Mouse (Mus musculus): ENCODE data around the gene Shisal2a. TPM values are rescaled to one million over a fixed set of nuclear protein-coding genes. Genes with fewer than 3 reads are reported as not detected.
A peak's percentile ranks its signal among the peaks of the same experiment; 100 is the strongest.

Gene Shisal2a
- polyA plus RNA-seq, 1 experiment from 2014 or later, result 1.2 TPM

GRCm38 (mm10) chr4:108387106-108387505, 4.0 kb upstream of the Shisal2a start:
- peak; percentile 45; the same call in 1 of the 2 replicates for ATAC-seq (ENCODE audit: insufficient read depth, low FRiP score)
- Histone ChIP-seq H3K27ac (ENCODE audit: low read length) (peak overlapping the region; percentile 86), H3K9me3 (replicated peaks; ENCODE audit: control insufficient read depth, low read length) (no peaks in the 10 kb centered on the region), H3K36me3 (ENCODE audit: control insufficient read depth, insufficient read depth, low read length) (no peaks in the 10 kb centered on the region), H3K27me3 (ENCODE audit: control insufficient read depth, insufficient read depth, low read length) (peaks cover 5% of the 10 kb centered on the region), H3K9ac (ENCODE audit: low read length) (0 out of 2 replicates have a peak overlapping the region, but pooled peaks have one; percentile 75), H3K4me1 (ENCODE audit: control insufficient read depth, insufficient read depth, low read length) (peaks cover 7% of the 10 kb centered on the region), H3K4me2 (ENCODE audit: low read depth, low read length) (peak overlapping the region; percentile 80), H3K4me3 (replicated peaks; ENCODE audit: low read length) (peak overlapping the region; percentile 49)
- 24% methylated on average over 4 of the region's 4 CpGs for WGBS

- H3K9me3 ChIP-seq (replicated peaks; ENCODE audit: control insufficient read depth, low read length), result no peaks in the 10 kb centered on the region
- no peaks in the 10 kb centered on the region for H3K36me3 ChIP-seq (ENCODE audit: control insufficient read depth, insufficient read depth, low read length)
- H3K4me2 ChIP-seq (ENCODE audit: low read depth, low read length), result no peak overlapping the region
- H3K4me1 ChIP-seq (ENCODE audit: control insufficient read depth, insufficient read depth, low read length), result peaks cover 7% of the 10 kb centered on the region
- H3K9ac ChIP-seq (ENCODE audit: low read length), result no peak overlapping the region
- 12% methylated on average over 1 of the region's 1 CpGs for WGBS
- no peak overlapping the region for H3K27ac ChIP-seq (ENCODE audit: low read length)
- peaks cover 5% of the 10 kb centered on the region for H3K27me3 ChIP-seq (ENCODE audit: control insufficient read depth, insufficient read depth, low read length)
- no peak for ATAC-seq (ENCODE audit: insufficient read depth, low FRiP score)
- H3K4me3 ChIP-seq (replicated peaks; ENCODE audit: low read length), result no peak overlapping the region
These were observed 2.9 kb upstream of the Shisal2a start for GRCm38 (mm10) chr4:108386087-108386486.

DNA sequence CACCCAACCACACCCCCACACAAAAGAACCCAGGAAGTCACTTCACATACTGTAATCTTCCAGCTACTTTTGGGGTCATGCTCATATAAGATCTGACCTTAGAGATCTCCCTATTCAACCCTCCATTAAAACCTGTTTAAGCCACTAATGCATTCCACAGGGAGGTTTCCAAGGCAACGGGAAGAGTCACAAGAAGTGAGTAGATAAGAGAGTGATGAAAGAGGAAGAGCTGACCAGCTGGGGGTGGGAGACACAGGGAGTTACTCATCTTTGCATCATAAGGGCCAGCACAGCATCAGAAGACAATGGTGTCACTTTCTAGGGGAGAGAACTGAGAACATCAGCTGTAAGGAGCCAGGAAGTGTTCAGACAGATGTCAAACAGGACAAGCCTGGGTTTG, 3.0 kb downstream of the Shisal2a start:
- no peaks in the 10 kb centered on the region for H3K4me1 ChIP-seq (ENCODE audit: control insufficient read depth, insufficient read depth, low read length)
- peaks cover 5% of the 10 kb centered on the region for H3K27me3 ChIP-seq (ENCODE audit: control insufficient read depth, insufficient read depth, low read length)
- H3K4me2 ChIP-seq (ENCODE audit: low read depth, low read length), result no peak overlapping the region
- ATAC-seq (ENCODE audit: insufficient read depth, low FRiP score), result no peak
- H3K4me3 ChIP-seq (replicated peaks; ENCODE audit: low read length), result no peak overlapping the region
- H3K36me3 ChIP-seq (ENCODE audit: control insufficient read depth, insufficient read depth, low read length), result no peaks in the 10 kb centered on the region
- H3K9ac ChIP-seq (ENCODE audit: low read length), result no peak overlapping the region
- H3K27ac ChIP-seq (ENCODE audit: low read length), result no peak overlapping the region
- H3K9me3 ChIP-seq (replicated peaks; ENCODE audit: control insufficient read depth, low read length), result no peaks in the 10 kb centered on the region
- 23% methylated on average over 1 of the region's 1 CpGs for WGBS

DNA sequence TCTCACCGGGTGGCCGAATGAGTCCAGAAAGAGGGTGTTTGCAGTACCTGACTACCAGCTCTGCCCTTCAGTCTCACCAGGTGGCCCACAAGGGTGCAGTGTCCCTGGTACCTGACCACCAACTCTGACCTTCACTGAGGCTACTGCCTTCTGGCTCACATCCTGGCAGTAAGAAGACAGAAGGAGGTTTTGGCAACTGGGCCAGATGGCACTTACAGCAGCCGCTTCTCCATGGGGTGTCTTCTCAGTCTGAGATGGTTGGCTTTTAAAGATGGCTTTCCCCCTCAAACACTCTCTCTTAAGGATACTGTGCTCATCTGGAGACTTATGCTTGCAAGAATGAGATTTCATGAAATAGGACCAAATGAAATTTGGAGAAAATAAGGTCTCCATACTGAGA, 3.7 kb downstream of the Shisal2a start:
- H3K9me3 ChIP-seq (replicated peaks; ENCODE audit: control insufficient read depth, low read length), result no peaks in the 10 kb centered on the region
- no peak overlapping the region for H3K4me2 ChIP-seq (ENCODE audit: low read depth, low read length)
- WGBS, result 79% methylated on average over 3 of the region's 3 CpGs
- H3K36me3 ChIP-seq (ENCODE audit: control insufficient read depth, insufficient read depth, low read length), result no peaks in the 10 kb centered on the region
- no peak overlapping the region for H3K4me3 ChIP-seq (replicated peaks; ENCODE audit: low read length)
- no peak for ATAC-seq (ENCODE audit: insufficient read depth, low FRiP score)
- no peak overlapping the region for H3K9ac ChIP-seq (ENCODE audit: low read length)
- H3K4me1 ChIP-seq (ENCODE audit: control insufficient read depth, insufficient read depth, low read length), result no peaks in the 10 kb centered on the region
- H3K27me3 ChIP-seq (ENCODE audit: control insufficient read depth, insufficient read depth, low read length), result peaks cover 5% of the 10 kb centered on the region
- no peak overlapping the region for H3K27ac ChIP-seq (ENCODE audit: low read length)

DNA sequence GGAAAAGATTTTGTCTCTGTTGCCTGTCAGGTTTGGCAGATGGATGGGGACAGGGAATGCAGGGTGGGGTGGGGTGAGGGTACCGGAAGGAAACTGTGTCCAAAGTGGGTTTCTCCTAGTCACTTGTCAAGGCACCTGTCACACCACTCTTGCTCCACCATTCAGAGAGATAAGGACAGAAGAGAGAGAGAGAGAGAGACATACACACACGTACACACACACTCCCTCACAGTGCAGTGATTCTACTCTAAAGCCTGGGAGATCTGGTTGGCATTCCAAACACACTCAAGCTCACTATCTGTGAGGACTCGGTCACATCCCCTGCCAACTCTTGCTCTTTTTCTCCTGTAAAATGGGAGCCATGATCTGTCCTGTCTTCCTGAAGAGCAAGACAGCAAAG, 11.0 kb downstream of the Shisal2a start:
- H3K36me3 ChIP-seq (ENCODE audit: control insufficient read depth, insufficient read depth, low read length), result no peaks in the 10 kb centered on the region
- no peaks in the 10 kb centered on the region for H3K9me3 ChIP-seq (replicated peaks; ENCODE audit: control insufficient read depth, low read length)
- no peak overlapping the region for H3K4me3 ChIP-seq (replicated peaks; ENCODE audit: low read length)
- ATAC-seq (ENCODE audit: insufficient read depth, low FRiP score), result no peak
- H3K27ac ChIP-seq (ENCODE audit: low read length), result no peak overlapping the region
- 61% methylated on average over 3 of the region's 3 CpGs for WGBS
- no peak overlapping the region for H3K4me2 ChIP-seq (ENCODE audit: low read depth, low read length)
- no peaks in the 10 kb centered on the region for H3K27me3 ChIP-seq (ENCODE audit: control insufficient read depth, insufficient read depth, low read length)
- H3K4me1 ChIP-seq (ENCODE audit: control insufficient read depth, insufficient read depth, low read length), result 0 out of 2 replicates have a peak, but pooled peaks cover 7% of the 10 kb centered on the region
- H3K9ac ChIP-seq (ENCODE audit: low read length), result no peak overlapping the region

DNA sequence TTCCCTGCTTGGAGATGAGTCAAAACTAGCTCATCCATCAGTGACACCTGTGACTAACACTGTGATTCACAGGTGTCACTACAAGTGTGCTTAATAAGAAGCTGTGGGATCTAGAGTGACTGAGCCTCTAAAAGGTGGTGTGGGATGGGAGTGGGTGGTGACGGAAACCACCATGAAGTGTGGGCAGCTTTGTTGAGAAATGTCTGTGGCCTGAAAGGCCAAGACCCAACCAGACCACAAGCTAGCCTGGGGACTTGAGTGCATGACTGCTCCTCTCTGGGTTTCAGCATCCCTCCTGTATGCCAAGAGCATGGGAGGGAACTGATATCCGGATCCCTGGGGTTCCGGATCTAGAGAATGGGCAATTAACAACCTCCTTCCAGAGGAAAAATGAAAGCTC, 11.7 kb downstream of the Shisal2a start:
- Histone ChIP-seq H3K27me3 (ENCODE audit: control insufficient read depth, insufficient read depth, low read length) (no peaks in the 10 kb centered on the region), H3K4me1 (ENCODE audit: control insufficient read depth, insufficient read depth, low read length) (0 out of 2 replicates have a peak, but pooled peaks cover 7% of the 10 kb centered on the region), H3K27ac (ENCODE audit: low read length) (no peak overlapping the region), H3K9me3 (replicated peaks; ENCODE audit: control insufficient read depth, low read length) (no peaks in the 10 kb centered on the region), H3K4me2 (ENCODE audit: low read depth, low read length) (no peak overlapping the region), H3K9ac (ENCODE audit: low read length) (no peak overlapping the region), H3K4me3 (replicated peaks; ENCODE audit: low read length) (no peak overlapping the region), H3K36me3 (ENCODE audit: control insufficient read depth, insufficient read depth, low read length) (no peaks in the 10 kb centered on the region)
- WGBS, result 88% methylated on average over 3 of the region's 3 CpGs
- ATAC-seq (ENCODE audit: insufficient read depth, low FRiP score), result no peak

- Histone ChIP-seq H3K27ac (ENCODE audit: low read length) (no peak overlapping the region), H3K27me3 (ENCODE audit: control insufficient read depth, insufficient read depth, low read length) (no peaks in the 10 kb centered on the region), H3K36me3 (ENCODE audit: control insufficient read depth, insufficient read depth, low read length) (no peaks in the 10 kb centered on the region), H3K9me3 (replicated peaks; ENCODE audit: control insufficient read depth, low read length) (no peaks in the 10 kb centered on the region), H3K9ac (ENCODE audit: low read length) (no peak overlapping the region), H3K4me3 (replicated peaks; ENCODE audit: low read length) (no peak overlapping the region), H3K4me1 (ENCODE audit: control insufficient read depth, insufficient read depth, low read length) (0 out of 2 replicates have a peak, but pooled peaks cover 7% of the 10 kb centered on the region), H3K4me2 (ENCODE audit: low read depth, low read length) (no peak overlapping the region)
- whole genome bisulfite sequencing, result 48% methylated on average over 4 of the region's 4 CpGs
- ATAC-seq (ENCODE audit: insufficient read depth, low FRiP score), result no peak
These were observed 12.7 kb downstream of the Shisal2a start for GRCm38 (mm10) chr4:108370409-108370808.

GRCm38 (mm10) chr4:108369254-108369653, 13.9 kb downstream of the Shisal2a start:
- H3K27ac ChIP-seq (ENCODE audit: low read length), result no peak overlapping the region
- no peak overlapping the region for H3K4me2 ChIP-seq (ENCODE audit: low read depth, low read length)
- no peaks in the 10 kb centered on the region for H3K9me3 ChIP-seq (replicated peaks; ENCODE audit: control insufficient read depth, low read length)
- no peaks in the 10 kb centered on the region for H3K36me3 ChIP-seq (ENCODE audit: control insufficient read depth, insufficient read depth, low read length)
- H3K27me3 ChIP-seq (ENCODE audit: control insufficient read depth, insufficient read depth, low read length), result no peaks in the 10 kb centered on the region
- 36% methylated on average over 5 of the region's 5 CpGs for WGBS
- no peak overlapping the region for H3K9ac ChIP-seq (ENCODE audit: low read length)
- H3K4me3 ChIP-seq (replicated peaks; ENCODE audit: low read length), result no peak overlapping the region
- H3K4me1 ChIP-seq (ENCODE audit: control insufficient read depth, insufficient read depth, low read length), result peaks cover 8% of the 10 kb centered on the region; the same call in 1 of the 2 replicates
- no peak for ATAC-seq (ENCODE audit: insufficient read depth, low FRiP score)

GRCm38 (mm10) chr4:108364111-108364476, 19.1 kb downstream of the Shisal2a start:
- Histone ChIP-seq H3K4me2 (ENCODE audit: low read depth, low read length) (no peak overlapping the region), H3K27ac (ENCODE audit: low read length) (peak overlapping the region; percentile 96), H3K4me3 (replicated peaks; ENCODE audit: low read length) (no peak overlapping the region), H3K9me3 (replicated peaks; ENCODE audit: control insufficient read depth, low read length) (no peaks in the 10 kb centered on the region), H3K36me3 (ENCODE audit: control insufficient read depth, insufficient read depth, low read length) (no peaks in the 10 kb centered on the region), H3K4me1 (ENCODE audit: control insufficient read depth, insufficient read depth, low read length) (peaks cover 21% of the 10 kb centered on the region), H3K27me3 (ENCODE audit: control insufficient read depth, insufficient read depth, low read length) (no peaks in the 10 kb centered on the region), H3K9ac (ENCODE audit: low read length) (no peak overlapping the region)
- no peak for ATAC-seq (ENCODE audit: insufficient read depth, low FRiP score)
- WGBS, result 33% methylated on average over 5 of the region's 5 CpGs
